Mouse (Mus musculus): Measurements from ENCODE around the gene Lingo1.

The Lingo1 gene

GRCm38 (mm10) chr9:56776881-56777801, 19.1 kb downstream of the Lingo1 start:
- DNase-seq (ENCODE audit: low read depth, low spot score), result peak; percentile 12

DNA sequence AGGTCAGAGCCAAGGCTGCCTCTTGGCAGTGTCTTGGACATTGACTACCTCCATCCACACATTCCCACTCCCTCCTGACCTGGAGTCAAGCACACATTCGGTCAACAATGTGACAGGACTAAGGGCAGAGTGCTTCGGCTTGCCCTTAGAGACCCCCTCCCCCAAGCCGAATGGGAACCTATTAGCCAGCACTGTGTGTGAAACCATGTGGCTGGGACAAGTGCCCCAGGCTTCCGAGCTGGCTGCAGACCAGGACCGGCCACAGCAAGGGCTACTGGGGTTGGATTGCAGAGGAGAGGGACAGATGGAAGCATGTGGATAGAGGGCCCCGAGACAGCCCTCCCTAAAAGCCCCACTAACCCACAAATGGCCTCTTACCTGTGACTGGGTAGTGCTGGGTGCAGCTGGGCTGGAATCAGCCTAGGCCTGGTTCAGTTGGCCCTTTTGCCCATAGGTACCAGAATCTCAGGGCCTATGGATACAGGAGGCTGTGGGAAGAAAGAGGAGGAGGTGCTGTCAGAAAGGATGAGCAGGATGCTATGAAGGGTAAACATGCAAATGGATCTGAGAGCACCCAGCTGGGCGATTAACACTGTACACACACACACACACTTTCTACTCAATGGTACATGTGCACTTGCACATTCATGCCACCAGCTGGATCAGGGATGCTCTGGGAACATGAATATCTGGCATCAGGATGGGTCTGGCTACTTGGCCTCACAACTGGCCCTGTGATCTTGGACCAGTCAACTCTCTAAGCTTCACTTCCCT, 20.9 kb downstream of the Lingo1 start:
- no peak for DNase-seq (ENCODE audit: low read depth, low spot score)

- peak; percentile 70 for DNase-seq (ENCODE audit: low read depth, low spot score)
Measured at GRCm38 (mm10) chr9:56774231-56774630, 22.0 kb downstream of the Lingo1 start.

- DNase-seq (ENCODE audit: low read depth, low spot score), result no peak
Measured at GRCm38 (mm10) chr9:56773666-56774065, 22.6 kb downstream of the Lingo1 start.

DNA sequence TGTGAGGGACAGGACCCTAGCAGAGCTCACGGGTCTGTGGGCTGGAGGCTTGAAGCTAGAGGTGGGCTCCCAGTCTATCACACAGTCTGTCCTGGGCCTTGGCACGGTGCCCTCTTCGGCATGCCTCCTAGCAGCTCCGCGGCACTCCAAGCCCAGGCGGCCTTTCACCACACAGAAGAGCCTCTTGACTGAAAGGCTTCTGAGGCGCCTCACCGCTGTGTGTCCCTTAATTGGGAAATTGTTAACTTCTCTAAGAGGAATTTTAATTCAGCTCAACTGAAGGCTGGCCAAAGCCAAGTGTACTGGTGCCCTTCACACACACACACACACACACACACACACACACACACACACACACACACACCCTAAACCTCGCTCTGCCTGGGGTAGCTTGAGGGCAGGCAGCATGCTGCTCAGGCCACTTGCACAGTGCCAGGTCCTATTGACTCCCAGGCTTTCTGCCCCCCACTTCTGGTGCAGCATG, 28.6 kb downstream of the Lingo1 start:
- no peak for DNase-seq (ENCODE audit: low read depth, low spot score)

DNA sequence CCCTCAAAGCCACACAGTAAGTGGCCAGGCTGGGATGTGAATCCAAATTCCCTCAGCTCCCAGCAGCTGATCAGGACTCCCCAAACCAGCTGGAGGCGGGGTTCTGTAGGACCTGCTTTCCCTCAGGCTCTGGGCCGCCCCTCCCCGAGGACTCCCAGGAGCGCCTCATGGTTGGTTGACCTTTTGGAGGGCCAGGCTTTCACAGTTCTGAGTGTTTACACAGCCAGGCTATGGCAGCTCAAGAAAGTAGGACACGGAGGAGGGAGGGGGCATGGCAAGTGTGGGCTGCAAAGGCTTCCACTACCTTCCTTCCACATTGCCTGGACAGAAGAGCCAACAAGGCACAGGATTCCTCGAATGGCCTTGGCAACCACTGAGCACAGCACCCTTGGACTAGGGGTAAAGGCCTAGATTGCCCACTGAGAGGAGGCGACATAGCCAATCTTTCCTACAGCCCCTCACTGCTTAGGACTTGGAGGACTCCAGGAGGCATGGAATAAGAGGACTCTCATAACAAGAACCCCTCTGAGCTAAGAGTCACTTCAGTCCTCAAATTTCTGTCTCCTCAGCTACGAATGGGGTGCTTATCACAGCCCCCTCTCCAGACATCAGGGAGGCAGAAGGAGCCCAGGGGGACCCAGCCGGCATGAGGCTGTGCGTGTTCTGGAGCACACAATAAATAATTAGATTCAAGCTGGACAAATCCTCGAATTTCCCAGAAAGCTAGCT, 29.5 kb downstream of the Lingo1 start:
- DNase-seq (ENCODE audit: low read depth, low spot score), result no peak

DNA sequence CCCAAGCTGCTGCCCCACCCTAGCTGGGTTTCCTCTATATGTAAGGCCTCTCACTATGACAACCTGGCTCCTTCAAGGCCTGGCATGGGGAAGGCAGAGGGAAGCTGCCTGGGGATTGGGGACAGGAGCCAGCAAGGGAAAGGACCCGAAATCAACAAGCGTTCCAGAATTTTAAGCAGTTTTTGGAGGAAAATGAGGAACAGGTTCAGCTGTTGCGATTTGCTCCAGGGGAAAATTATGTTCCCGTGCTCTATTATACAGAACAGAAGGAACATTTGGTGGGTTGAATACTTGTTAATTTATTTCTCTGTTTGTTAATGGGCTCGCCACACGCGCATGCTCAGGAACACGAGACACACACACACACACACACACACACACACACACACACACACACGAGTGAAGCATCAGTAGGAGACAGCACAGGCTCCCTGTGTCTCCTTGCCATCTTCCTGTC, 34.1 kb downstream of the Lingo1 start:
- DNase-seq (ENCODE audit: low read depth, low spot score), result no peak

DNA sequence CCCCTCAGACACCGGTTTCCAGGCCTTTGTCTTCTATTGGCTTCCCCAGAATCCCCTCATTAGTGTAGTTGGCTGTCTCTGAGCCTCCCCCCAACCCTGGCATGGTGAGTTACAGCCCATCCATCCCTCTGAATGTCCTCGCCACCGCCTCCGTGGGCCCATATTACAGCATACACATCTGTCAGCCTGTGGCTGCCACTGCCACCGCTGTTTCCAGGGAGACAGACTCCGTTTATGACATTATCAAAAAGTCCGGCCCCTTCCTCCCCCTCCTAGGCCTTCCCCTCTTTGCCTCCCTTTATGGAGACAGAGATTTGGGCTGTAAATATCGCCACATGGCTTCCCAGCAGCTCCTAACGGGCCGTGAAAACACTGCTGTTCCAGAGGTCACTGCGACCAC, 38.5 kb downstream of the Lingo1 start:
- DNase-seq (ENCODE audit: low read depth, low spot score), result no peak

DNA sequence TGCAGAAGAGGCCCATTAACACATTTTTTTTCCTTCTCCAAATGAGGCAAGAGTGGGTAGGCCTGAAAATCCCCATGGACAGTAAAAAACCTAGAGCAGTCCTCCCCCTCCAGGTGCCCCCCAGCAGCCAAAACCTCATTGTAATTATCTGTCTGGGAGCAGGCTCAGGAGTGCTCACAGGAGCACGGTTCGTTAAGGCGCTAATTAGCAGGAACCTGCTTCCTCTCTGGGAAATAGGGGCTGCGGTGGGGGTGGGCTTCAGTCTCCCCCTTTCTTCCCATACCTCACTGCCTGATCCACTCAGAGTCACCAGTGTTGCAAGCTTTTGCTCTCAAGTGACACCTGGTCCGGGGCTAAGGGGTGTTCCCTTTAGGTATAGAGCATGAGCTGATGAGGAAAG, 41.1 kb downstream of the Lingo1 start:
- no peak for DNase-seq (ENCODE audit: low read depth, low spot score)

DNA sequence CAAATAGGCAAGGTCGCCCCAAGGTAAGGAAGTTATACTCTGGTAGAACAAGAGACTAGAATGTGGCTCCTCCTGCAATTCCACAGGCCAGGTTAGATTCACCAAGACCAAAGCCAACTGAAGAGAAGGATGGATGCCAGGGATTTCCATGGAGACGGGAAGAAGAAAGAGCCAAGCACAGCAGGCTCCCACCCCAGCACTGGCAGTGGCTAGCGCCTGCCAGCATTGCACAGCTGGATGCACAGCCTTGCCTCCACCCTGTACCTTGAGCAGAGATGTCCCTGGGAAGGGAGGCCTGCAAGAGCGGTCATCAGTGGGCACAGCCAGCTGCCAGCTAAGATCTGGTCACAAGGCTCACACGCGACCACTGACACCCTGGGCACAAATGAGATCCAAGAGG, 42.9 kb downstream of the Lingo1 start:
- no peak for DNase-seq (ENCODE audit: low read depth, low spot score)

DNA sequence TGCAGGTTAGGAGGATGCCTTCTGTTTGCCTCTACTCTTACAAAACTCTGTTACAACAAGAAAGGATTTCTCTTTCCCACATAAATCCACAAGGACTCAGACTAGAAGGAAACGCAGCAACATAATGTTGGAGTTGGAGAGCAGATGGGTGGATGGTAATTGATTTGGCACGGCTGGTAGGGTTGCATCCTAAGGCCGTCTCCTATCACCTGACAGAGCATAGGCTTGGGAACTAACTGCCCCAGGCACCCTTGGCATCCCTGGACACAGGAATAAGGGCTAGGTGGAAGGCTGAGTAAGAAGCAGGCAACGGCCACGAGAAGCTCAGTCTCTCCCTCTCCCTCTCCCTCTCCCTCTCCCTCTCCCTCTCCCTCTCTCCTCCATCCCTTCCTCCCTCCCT, 48.2 kb downstream of the Lingo1 start:
- no peak for DNase-seq (ENCODE audit: low read depth, low spot score)

DNA sequence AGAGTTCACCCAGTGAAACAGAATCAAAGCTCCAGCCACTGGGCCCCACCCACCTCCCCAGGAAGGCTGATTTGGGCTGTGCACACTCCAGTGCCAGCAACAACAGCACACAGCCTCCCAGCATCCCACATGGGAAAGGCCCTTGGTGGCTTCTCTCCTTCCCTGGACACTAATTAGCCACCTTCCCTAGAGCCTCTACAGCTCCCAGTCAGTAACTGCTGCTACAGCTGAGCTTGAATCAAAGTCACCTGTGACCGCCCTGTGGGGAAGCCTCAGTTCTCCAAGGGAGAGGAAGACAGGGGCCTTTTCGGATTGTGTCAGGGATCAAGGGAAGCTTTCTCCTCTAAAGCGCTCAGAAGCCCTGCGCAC, 49.4 kb downstream of the Lingo1 start:
- no peak for DNase-seq (ENCODE audit: low read depth, low spot score)

- no peak for DNase-seq (ENCODE audit: low read depth, low spot score)
Measured at GRCm38 (mm10) chr9:56746195-56746925, 49.9 kb downstream of the Lingo1 start.

- no peak for DNase-seq (ENCODE audit: low read depth, low spot score)
Measured at GRCm38 (mm10) chr9:56744369-56744768, 51.9 kb downstream of the Lingo1 start.

GRCm38 (mm10) chr9:56739181-56739737, 57.0 kb downstream of the Lingo1 start:
- no peak for DNase-seq (ENCODE audit: low read depth, low spot score)

DNA sequence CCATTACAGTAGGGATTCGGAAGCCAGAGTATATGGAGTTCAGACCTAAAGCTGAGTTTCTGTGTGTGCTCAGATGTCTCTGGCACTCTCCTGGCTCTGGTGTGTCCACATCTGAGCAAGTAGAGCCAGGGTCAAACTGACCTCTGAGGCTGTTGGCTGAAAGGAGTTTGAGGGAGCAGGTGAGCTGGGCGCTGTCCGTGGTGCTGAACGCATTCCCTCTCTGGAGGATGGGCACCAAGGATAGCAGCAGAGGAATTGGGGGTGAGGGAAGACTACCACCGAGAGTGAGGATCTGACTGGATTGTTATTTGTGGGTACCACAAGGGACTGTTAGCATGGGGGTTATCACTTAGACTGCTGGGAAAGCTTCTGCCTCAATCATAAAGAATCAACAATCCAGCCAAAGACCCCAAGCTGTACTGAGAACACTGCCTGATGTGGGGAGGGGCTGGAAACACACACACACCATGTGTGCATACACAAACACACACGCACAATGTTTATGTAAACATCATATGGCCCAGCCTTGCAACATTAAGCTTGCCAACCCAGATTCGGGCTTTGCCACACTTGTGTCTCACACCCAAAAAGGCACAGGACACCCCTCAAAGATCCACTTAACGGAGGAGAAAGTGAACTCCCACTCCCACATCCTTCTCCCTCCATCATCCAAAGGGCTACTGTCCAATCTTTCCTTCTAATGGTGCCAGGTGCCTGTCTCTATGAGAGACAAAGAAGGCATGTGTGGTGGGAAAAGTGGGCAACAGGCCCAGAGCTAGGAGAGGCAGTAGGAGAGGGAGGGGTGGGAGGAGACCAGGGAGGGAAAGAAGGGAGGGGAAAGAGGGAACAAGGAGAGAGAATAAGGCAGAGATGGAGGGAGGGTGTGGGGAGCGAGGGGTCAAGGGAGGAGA, 57.8 kb downstream of the Lingo1 start:
- DNase-seq (ENCODE audit: low read depth, low spot score), result peak; percentile 59

DNA sequence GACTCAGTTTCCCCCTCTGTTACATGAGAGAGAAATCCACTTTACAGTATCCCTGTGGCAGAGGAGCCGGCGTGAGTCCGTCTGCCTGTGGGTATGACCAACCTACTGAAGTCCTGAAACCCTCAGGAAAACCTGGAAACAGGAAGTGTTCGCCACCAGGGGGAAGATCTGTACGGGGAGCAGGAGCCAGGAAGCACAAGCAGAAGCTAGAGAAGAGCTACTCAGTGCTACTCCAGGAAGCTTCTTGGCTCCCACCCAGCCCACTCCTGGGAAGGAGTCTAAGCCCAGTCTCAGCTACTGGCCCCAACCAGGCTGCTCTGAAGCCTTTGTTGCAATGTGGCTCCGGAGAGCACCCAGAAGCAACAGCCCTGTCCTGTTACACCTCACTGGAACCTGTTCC, 61.9 kb downstream of the Lingo1 start:
- DNase-seq (ENCODE audit: low read depth, low spot score), result no peak

DNA sequence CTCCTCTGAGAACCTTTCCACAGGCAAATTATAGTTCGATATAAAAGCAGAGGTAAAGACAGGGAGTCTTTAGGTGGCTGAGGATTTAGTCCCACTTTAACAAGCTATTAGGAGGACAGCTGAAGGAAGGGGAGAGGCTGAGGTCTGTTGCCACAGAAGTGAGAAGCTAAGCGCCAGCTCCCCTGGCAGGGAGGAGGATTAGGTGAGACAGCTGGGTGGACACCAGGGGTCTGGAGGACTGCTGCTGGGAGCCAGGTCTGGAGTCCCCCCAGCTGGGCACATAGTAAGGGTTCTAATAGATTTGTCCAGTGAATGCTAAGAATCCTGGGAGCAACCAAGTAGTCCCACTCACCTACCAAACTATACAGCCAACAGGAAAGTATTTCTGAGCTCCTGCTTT, 65.3 kb downstream of the Lingo1 start:
- no peak for DNase-seq (ENCODE audit: low read depth, low spot score)

- no peak for DNase-seq (ENCODE audit: low read depth, low spot score)
Measured at GRCm38 (mm10) chr9:56729145-56729544, 67.1 kb downstream of the Lingo1 start.

Measured in R1 (cell line).